Comparison of ENCODE assay signal across 25 mouse cellular contexts in the genomic region with DNA sequence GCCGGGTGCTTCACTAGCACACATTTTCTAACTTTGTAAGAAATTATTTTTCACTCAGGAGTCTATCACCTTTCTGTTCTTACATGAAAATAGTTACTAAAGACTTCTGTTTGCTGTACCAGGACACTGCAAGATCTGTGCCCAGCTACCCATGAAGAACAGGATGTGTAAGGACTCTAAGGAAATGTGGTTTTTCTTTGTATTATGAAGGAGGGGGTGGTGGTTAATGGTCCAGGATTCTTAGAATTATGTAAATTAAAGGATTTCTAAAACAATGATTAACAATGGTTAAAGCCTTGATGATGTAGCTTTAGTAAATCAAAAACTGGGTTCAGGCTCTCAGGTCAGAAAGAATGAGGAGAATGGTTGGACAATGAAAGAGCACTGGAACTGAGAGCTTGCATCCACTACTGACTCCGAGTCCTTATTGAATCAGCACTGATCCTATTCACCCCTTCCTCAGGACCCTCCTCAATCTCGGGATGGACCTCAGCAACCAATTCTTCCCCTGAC. TPM values are rescaled to one million over a fixed set of nuclear protein-coding genes. Genes with fewer than 3 reads are reported as not detected.
DNase-seq lines count a peak whose midpoint lies in the region; ATAC-seq and TF ChIP-seq lines count a peak whose summit lies in the region.
"Had no signal": no experiment of that assay in that cellular context is flagged by ENCODE, and none has a peak within 500 bp of the region (broad histone marks: within the 10 kb centered on the region; RNA-seq: fewer than 3 reads in every experiment).

No protein-coding gene starts in this region.

- DNase-seq in kidney, adult 8-10 months: peak; percentile 6 to 9
- no peak for DNase-seq in kidney, postnatal 10 days
- DNase-seq in kidney, postnatal 4 days: no peak
- peak; percentile 12 for DNase-seq in kidney, postnatal 0 days (ENCODE audit: low spot score)
- no peak for DNase-seq in kidney, adult 11 months
- DNase-seq in heart, postnatal 4 days: no peak
- DNase-seq: adrenal gland, adult 8-10 months; adrenal gland, postnatal 14 days; adrenal gland, postnatal 36 days; cerebellum, adult 11-12 months; cerebellum, adult 2 months; cerebellum, adult 9-10 months; cerebellum, postnatal 10 days; cerebellum, postnatal 25 days had no signal

- 70% methylated on average over 3 of the region's 3 CpGs for WGBS in kidney, embryonic 15.5 days
- 59% methylated on average over 3 of the region's 3 CpGs for WGBS in kidney, postnatal 0 days

- no peaks in the 10 kb centered on the region for H3K4me1 ChIP-seq in kidney, embryonic 15.5 days
- H3K4me1 ChIP-seq in kidney, postnatal 0 days (replicated peaks; ENCODE audit: insufficient read depth, low read length): no peaks in the 10 kb centered on the region
- H3K4me1 ChIP-seq: embryonic facial prominence, embryonic 10.5 days; embryonic facial prominence, embryonic 12.5 days; forebrain, embryonic 13.5 days; forebrain, embryonic 15.5 days had no signal

- no peak for TF ChIP-seq CTCF in kidney, postnatal 0 days (IDR thresholded peaks at IDR 0.05; ENCODE audit: low read depth)

- no peak overlapping the region for H3K4me2 ChIP-seq in kidney, embryonic 15.5 days
- H3K4me2 ChIP-seq in kidney, postnatal 0 days (ENCODE audit: low read length): no peak overlapping the region
- H3K4me2 ChIP-seq: embryonic facial prominence, embryonic 12.5 days; forebrain, embryonic 13.5 days; forebrain, embryonic 15.5 days had no signal

- no peak overlapping the region for H3K9ac ChIP-seq in kidney, embryonic 15.5 days
- no peak overlapping the region for H3K9ac ChIP-seq in kidney, postnatal 0 days (ENCODE audit: low read depth, low read length)
- H3K9ac ChIP-seq: embryonic facial prominence, embryonic 12.5 days; forebrain, embryonic 13.5 days; forebrain, embryonic 15.5 days had no signal

- ATAC-seq in kidney, embryonic 15.5 days (replicated peaks; ENCODE audit: low FRiP score): peak; percentile 80
- 0 out of 2 replicates have a peak, but pooled peaks have one; percentile 46 for ATAC-seq in kidney, postnatal 0 days (replicated peaks; ENCODE audit: low FRiP score, low read depth)
- ATAC-seq: activated CD4-positive, CD25-positive, alpha-beta regulatory T cell, adult 4 months; forebrain, embryonic 13.5 days; forebrain, embryonic 15.5 days had no signal

- no peaks in the 10 kb centered on the region for H3K9me3 ChIP-seq in kidney, embryonic 15.5 days (replicated peaks)
- no peaks in the 10 kb centered on the region for H3K9me3 ChIP-seq in kidney, postnatal 0 days (replicated peaks; ENCODE audit: low read length)
- H3K9me3 ChIP-seq: embryonic facial prominence, embryonic 10.5 days; embryonic facial prominence, embryonic 12.5 days; forebrain, embryonic 13.5 days; forebrain, embryonic 15.5 days had no signal

- no peaks in the 10 kb centered on the region for H3K36me3 ChIP-seq in kidney, embryonic 15.5 days
- no peaks in the 10 kb centered on the region for H3K36me3 ChIP-seq in kidney, postnatal 0 days (ENCODE audit: insufficient read depth, low read length)
- H3K36me3 ChIP-seq: embryonic facial prominence, embryonic 10.5 days; embryonic facial prominence, embryonic 12.5 days; forebrain, embryonic 15.5 days had no signal

- H3K27me3 ChIP-seq in kidney, embryonic 15.5 days: no peaks in the 10 kb centered on the region
- H3K27me3 ChIP-seq in kidney, postnatal 0 days (ENCODE audit: insufficient read depth, low read length): no peaks in the 10 kb centered on the region
- H3K27me3 ChIP-seq: embryonic facial prominence, embryonic 12.5 days; forebrain, embryonic 13.5 days; forebrain, embryonic 15.5 days had no signal

- no peak overlapping the region for H3K27ac ChIP-seq in kidney, embryonic 15.5 days
- no peak overlapping the region; the same call in 1 of the 2 replicates for H3K27ac ChIP-seq in kidney, postnatal 0 days
- H3K27ac ChIP-seq: embryonic facial prominence, embryonic 10.5 days; embryonic facial prominence, embryonic 12.5 days; forebrain, embryonic 13.5 days; forebrain, embryonic 15.5 days had no signal

- H3K4me3 ChIP-seq in kidney, embryonic 15.5 days (replicated peaks): no peak overlapping the region
- H3K4me3 ChIP-seq in kidney, postnatal 0 days (replicated peaks; ENCODE audit: low read depth, low read length): no peak overlapping the region
- H3K4me3 ChIP-seq: embryonic facial prominence, embryonic 10.5 days; embryonic facial prominence, embryonic 12.5 days; forebrain, embryonic 13.5 days; forebrain, embryonic 15.5 days had no signal

RNA-seq across cellular contexts. Expression of a gene that starts 23.5 kb away (rescaled TPM):
- 0.15 TPM in 1 of 2 replicates, not detected in the other for polyA plus RNA-seq in kidney, embryonic 15.5 days (2015; fragmentation: Nextera tagmentation; extraction: Ambion mirVana)
- 6.2 and 12.2 TPM in 2 replicates for polyA plus RNA-seq in kidney, postnatal 0 days (2015; fragmentation: Nextera tagmentation; extraction: Ambion mirVana)
- not detected for total RNA-seq in heart, postnatal 4 days (2021)
- total RNA-seq: adrenal gland, adult 18-20 months; adrenal gland, adult 8-10 months; adrenal gland, postnatal 14 days; adrenal gland, postnatal 36 days; MEL had no signal
- polyA plus RNA-seq: activated CD4-positive, CD25-positive, alpha-beta regulatory T cell, adult 4 months; C2C12; cortical plate, adult 2 months; embryonic facial prominence, embryonic 10.5 days; forebrain, embryonic 11.5 days; forebrain, embryonic 13.5 days; forebrain, embryonic 15.5 days had no signal

Comparison
In these comparisons a context has a peak if more than half of its experiments do, and no peak if none do; other contexts are left out.
1. DNase-seq: peak in kidney, adult 8-10 months (2 of 2) and kidney, postnatal 0 days (single experiment); none in kidney, postnatal 10 days (single experiment), kidney, postnatal 4 days (0 of 2), kidney, adult 11 months (single experiment) and heart, postnatal 4 days (single experiment).